Mouse (Mus musculus): ENCODE data around the gene Gm13124. TPM values are rescaled to one million over a fixed set of nuclear protein-coding genes. Genes with fewer than 3 reads are reported as not detected.

The Gm13124 gene
- polyA plus RNA-seq, 1 experiment from 2014 or later = not detected

Other genes starting within 250 kb of the Gm13124 start
- gene Gm13128, start 234.9 kb downstream of the Gm13124 start, polyA plus RNA-seq (2016; fragmentation: Nextera tagmentation; extraction: Ambion mirVana) = not detected in 2 replicates
- gene Gm13119, start 207.2 kb downstream of the Gm13124 start, polyA plus RNA-seq (2016; fragmentation: Nextera tagmentation; extraction: Ambion mirVana) = not detected in 2 replicates
- not detected in 2 replicates for gene Pramef20, start 187.2 kb downstream of the Gm13124 start, polyA plus RNA-seq (2016; fragmentation: Nextera tagmentation; extraction: Ambion mirVana)
- not detected in 2 replicates for gene Pramef12, start 156.7 kb downstream of the Gm13124 start, polyA plus RNA-seq (2016; fragmentation: Nextera tagmentation; extraction: Ambion mirVana)
- gene 1700012P22Rik, start 126.4 kb downstream of the Gm13124 start, polyA plus RNA-seq (2016; fragmentation: Nextera tagmentation; extraction: Ambion mirVana) = not detected in 2 replicates
- not detected in 2 replicates for gene Gm9944, start 111.8 kb downstream of the Gm13124 start, polyA plus RNA-seq (2016; fragmentation: Nextera tagmentation; extraction: Ambion mirVana)
- not detected in 2 replicates for gene Aadacl3, start 101.4 kb downstream of the Gm13124 start, polyA plus RNA-seq (2016; fragmentation: Nextera tagmentation; extraction: Ambion mirVana)
- gene 9430007A20Rik, start 45.3 kb downstream of the Gm13124 start, polyA plus RNA-seq (2016; fragmentation: Nextera tagmentation; extraction: Ambion mirVana) = not detected in 2 replicates
- gene Aadacl4, start 48.6 kb upstream of the Gm13124 start, polyA plus RNA-seq (2016; fragmentation: Nextera tagmentation; extraction: Ambion mirVana) = not detected in 2 replicates
- gene Gm436, start 121.2 kb upstream of the Gm13124 start, polyA plus RNA-seq (2016; fragmentation: Nextera tagmentation; extraction: Ambion mirVana) = not detected in 2 replicates
- not detected in 2 replicates for gene Gm13178, start 156.3 kb upstream of the Gm13124 start, polyA plus RNA-seq (2016; fragmentation: Nextera tagmentation; extraction: Ambion mirVana)
- not detected in 2 replicates for gene Gm438, start 221.4 kb upstream of the Gm13124 start, polyA plus RNA-seq (2016; fragmentation: Nextera tagmentation; extraction: Ambion mirVana)

All from midbrain, embryonic 12.5 days (tissue).